Mouse (Mus musculus) adrenal gland, postnatal 14 days (tissue): ENCODE measurements around the gene Otop3. TPM values are rescaled to one million over a fixed set of nuclear protein-coding genes. Genes with fewer than 3 reads are reported as not detected.

Experiments used
- DNase-seq: peaks from one replicate; pipeline ENCODE4 v3.0.0; 2021; ENCODE audit warnings: mixed read lengths
- total RNA-seq: library from RNA; stranded (reverse); gene quantifications from 2 replicates; pipeline ENCODE4 v1.2.3, GENCODE M21; 2021

Gene Otop3
- total RNA-seq, 1 experiment from 2014 or later = not detected

DNA sequence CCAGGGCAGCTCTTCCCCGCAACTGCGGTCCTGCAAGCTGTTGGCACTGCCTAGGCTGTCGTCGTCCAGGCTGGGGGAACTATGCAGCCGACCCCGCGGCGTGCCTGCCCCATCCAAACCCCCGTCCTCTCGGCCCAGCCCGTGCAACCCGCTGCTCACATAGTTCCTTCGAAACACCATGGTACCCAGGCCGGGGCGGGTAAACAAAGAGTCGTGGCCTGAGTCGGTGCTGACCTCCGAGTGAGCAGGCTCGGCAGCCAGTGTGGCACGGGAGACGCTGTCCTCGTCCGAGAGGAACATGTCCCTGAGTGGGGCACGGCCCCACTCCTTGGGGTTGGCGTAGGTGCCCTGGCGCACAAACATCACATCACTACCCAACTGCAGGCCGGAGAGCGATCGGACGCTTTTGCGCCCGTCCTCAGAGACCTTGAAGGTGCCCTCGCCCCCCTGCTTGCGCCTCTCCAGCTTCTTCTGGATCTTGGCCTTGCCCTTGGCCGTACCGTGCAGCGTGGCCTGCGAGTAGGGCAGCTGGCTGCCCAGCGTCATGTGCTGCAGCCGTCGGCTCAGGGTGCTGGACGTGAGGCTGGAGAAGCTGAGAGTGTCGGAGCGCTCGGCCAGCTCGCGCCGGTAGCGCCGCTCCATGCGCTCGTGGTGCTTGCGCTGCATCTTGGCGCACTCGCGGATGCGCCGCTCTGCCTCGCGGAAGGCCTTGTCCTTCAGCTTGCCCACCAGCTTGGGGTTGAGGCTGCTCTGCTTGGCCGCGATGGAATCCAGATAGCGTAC is 16.1 kb upstream of the Otop3 start:
- DNase-seq = peak; percentile 51

DNA sequence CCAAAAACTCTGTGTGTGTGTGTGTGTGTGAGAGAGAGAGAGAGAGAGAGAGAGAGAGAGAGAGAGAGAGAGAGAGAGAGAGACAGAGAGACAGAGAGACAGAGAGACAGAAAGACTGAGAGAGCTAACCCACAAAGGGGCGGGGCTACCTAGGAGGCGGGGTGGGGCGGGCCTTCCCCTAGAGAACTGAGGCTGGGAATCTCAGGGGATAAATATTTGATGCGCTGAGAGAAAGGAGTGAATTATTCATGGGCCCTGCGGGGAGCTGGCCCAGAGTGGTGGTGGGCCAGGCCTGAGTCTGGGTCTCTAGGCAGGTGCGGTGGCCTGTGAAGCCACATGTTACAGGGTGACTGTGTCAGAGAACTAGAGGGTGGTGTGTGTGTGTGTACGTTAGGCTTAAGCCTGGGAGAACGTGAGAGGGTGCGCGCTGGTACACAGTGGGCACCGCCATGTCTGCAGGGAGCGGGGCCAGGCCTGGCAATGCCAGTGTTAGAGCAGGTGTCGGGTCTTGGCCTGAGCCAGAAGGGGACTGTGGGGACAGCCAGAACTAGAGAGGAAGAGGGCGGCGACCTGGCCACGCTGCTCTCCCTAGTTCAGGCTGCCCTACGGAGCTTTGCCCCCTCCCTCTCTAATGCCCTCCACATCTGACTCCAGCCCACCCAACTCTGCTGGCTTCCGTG is 14.7 kb upstream of the Otop3 start:
- no peak for DNase-seq

DNA sequence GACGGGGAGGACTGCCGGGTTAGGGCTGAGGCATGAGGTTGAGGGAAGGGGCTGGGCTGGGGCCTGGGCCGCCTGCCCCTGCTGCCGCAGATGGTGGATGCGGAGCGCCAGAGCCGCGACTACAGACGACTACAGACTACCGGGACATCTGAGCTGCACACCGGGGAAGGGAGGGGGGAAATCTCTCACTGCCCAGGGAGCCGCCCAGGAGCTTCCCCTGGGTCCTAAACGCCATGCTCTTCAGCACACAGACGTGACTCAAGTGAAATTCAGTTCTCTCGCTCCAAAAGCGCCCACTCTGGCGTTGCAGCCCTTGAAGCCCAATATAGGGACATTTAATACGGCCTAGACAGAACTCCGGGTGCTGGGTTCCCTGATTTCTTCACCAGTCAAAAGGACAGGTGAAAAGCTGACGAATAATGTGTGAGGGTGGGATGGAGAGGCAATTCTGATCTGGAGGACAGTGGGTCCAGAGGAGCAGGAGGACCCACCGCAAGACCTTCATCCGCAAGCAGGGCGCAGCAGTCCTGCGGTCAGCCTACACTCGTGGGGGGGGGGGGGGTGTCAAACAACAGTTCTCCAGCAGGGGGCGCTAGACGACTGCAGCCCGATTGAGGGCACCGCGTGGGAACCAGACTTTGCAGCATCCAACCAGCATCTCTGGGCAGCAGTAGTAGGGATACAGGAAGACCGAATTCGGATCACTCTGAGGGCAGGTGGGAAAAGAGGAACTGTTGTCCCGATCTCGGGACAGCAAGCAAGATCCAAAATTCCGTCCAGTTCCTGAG is 12.4 kb upstream of the Otop3 start, which contains the start of gene Ush1g:
TSS of gene Ush1g (minus strand) at position 136 of the 788 bp plus-strand sequence.
- peak; percentile 84 for DNase-seq

DNA sequence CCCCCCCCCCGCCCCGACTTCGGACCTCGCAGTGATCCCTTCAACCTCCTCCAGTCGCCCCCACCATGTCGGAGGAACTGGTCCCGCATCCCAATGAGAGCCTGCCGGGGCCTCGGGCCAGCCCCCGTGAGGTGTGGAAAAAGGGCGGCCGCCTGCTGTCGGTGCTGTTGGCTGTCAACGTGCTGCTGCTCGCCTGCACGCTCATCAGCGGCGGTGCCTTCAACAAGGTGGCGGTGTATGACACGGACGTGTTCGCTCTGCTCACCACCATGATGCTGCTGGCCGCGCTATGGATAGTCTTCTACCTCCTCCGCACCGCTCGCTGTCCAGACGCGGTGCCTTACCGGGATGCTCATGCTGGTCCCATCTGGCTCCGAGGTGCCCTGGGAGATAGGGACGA is 11.2 kb upstream of the Otop3 start:
- DNase-seq = no peak

DNA sequence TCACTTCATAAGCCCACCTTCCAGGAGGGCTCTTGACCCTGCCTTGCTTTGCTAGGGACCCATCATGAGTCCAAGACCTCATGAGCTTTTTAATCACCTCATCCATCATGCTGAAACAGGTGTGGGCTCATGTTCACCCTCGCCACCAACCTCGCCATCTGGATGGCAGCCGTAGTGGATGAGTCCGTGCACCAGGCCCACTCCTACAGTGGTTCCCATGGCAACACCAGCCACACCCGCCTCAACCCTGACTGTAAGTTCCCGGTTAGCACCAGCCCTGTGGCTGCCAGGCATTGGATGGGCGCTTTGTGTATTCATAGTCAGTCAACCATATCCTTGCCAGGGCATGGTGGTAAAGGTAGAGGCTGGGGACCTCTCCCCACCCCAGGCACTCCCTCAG is 7.8 kb upstream of the Otop3 start:
- no peak for DNase-seq

DNA sequence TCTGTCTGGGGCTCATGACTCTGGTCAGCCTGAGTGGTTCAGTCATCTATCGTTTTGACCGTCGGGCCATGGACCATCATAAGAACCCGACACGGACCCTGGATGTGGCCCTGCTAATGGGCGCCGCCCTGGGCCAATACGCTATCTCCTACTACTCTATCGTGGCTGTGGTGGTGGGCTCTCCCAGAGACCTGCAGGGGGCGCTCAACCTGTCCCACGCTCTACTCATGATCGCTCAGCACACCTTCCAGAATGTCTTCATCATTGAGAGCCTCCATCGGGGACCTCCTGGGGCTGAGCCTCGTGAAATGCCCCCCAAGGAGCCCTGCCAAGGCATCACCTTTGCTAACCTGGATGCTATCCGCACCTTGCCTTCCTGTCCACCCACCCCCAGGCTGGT is 5.2 kb upstream of the Otop3 start:
- no peak for DNase-seq

DNA sequence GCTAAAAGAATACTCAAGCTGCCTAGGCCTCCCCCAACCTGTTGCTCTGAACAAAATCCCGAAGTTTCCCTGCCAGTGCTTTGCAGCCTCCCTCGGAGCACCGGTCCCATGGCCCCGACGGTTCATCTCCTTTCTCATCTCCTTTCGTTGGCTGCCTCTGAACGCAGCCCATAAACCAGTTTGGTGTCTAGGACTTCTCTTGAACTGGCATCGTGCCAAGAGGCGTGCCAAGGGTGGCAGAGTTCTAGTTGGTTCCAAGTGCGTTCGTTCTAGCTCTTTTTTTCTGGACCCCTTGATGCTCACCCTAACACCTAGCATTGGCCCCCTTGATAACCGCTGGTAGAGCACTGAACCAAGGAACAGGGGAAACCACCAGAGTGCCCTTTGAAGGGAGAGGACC is 692 bp downstream of the Otop3 start:
- peak; percentile 60 for DNase-seq

DNA sequence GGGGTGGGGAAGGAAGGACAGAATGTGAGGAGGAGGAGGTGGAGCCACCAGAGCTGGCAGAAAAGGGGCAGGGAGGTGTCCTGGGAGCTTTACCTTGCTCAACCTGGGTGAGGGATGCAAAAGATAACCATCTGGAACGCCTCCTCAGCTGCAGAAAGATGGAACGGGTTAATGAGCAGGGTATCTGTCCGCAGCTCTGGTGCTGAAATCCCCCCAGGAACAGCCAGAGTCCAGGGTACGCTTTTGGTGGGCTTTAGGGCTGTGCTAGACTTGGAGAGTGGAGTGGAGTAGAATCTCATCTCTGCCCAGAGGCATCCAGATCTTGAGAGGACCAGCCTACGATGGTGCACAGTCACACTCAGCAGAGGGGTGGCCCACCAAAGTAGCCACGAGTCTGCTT is 1.6 kb downstream of the Otop3 start:
- no peak for DNase-seq

DNA sequence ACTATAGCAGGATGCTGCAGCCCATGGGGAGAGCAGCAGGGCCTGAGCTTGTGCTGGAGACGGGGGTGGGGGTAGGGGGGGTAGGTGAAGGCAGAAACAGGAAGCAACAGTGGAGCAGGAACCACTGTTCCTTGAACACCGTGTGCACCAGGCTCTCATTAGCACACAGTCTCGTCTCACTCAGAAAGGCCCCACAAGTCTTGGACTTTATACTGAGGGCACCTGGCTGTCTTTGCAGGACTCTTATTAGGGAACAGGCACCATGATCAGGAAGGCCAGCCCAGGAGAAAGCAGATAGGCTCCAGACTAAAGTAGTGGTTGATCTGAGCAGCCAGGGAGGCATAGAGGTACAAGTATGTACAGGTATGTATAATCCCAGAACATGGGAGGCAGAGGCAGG is 2.8 kb downstream of the Otop3 start:
- DNase-seq = no peak

DNA sequence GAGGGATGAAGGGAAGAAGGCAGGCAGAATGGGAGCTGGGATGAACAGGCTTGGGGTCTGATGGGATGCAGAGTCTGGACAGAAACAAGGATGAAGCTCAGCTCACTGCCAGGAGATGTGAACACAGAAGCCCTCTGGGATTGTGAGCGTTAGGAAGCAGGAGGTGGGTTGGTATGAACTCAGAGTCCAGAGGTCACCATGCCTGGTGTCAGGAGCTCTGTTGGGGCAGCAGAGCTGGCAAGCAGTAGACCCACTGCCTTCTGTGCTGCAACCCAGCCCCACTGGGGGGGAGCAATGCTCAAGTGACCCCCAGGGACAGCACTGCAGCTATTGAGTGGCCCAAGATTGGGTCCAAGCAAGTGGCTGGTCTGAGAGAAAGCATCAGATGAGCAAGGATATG is 3.3 kb downstream of the Otop3 start:
- DNase-seq = no peak

DNA sequence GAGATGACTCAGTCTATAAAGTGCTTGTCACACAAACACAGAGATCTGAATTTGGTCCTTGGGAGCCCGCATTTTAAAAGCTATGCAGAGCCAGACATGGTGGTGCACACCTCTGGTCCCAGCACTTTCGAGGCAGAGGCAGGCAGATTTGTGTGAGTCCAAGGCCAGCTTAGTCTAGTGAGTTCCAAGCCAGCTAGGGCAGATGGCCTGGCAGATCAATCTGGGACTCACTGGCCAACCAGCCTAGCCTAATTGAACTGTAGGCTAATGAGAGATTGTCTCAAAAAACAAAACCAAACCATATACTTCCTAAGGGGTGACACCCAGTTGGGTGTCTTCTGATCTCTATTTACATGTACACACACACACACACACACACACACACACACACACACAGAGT is 6.7 kb downstream of the Otop3 start:
- DNase-seq = no peak

DNA sequence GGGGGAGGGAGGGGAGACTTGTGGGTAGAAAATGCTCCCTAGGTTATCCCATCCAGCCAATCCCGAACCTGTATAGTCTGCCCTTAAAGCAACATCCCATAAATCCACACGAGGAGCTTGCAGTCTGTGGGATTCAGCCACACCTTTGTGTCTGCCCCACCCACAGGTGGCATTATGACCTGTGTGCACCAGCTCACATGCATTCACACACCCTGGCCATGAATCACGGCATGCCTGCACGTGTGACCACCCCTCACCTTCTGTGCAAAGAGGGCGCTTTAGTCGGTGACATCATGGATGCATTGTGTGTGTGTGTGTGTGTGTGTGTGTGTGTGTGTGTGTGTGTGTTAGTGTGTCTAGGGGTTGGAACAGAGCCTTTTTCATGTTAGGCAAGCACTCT is 7.3 kb downstream of the Otop3 start:
- no peak for DNase-seq

DNA sequence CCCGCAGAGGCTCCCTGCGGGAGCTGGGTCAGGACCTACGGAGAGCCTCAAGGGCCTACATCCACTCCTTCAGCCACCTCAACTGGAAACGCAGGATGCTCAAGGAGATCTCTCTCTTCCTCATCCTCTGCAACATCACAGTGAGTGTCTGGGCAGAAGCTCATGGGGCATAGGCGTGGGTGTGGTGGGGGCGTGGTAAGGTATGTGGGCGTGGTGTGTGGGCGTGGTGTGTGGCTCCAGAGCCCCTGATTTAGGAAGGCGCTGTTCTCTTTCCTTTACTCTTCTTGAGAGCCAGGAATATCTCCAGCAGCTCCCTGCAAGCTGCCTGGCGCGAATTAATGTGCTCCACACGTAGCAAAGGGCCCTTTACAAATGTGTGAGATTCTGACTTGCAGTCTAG is 10.4 kb downstream of the Otop3 start:
- DNase-seq = no peak

DNA sequence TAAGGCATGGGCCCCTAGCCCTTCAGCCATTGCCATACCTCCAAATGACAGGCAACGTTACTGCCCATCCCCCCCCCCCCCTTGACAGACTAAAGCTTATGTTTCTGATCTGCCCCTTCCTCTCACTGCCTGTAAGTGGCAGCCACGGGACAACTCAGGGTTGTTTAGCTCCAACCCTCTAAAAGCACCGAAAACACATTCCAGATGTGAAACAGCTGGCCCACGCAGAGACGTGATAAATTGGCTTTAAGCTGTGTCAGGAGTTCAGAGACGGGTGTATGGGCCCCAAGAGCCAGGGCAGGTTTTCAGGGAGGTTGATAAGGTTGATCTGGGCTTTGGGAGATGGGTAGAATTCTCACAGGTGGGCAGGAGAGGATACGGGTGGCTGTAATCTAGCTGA is 11.0 kb downstream of the Otop3 start:
- DNase-seq = no peak

DNA sequence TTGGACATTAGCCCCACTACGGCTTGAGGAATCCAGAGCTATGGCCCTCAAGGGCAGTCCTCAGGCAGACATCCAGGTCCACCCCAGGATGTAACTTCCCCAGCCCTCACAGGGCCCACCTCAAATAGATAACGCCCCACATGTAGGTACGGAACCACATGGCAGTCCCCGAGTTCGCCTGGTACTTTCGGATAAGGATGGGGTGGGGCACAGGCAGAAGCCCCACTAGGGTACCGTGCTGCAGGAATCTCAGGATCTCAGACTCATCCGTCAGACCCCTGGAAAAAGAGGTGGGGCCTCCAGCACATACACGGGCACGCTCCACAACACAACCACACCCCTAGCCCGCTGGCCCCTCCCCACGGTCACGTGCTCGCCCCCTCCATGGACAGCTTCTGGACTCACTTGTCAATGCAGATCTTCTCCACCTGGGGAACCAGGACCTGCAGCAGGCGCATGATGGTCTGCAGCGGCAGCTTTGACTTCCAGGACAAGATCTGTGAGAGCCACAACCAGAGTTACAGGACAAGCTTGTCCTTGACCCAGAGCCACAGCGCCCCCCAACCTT is 14.2 kb downstream of the Otop3 start:
- DNase-seq = no peak

DNA sequence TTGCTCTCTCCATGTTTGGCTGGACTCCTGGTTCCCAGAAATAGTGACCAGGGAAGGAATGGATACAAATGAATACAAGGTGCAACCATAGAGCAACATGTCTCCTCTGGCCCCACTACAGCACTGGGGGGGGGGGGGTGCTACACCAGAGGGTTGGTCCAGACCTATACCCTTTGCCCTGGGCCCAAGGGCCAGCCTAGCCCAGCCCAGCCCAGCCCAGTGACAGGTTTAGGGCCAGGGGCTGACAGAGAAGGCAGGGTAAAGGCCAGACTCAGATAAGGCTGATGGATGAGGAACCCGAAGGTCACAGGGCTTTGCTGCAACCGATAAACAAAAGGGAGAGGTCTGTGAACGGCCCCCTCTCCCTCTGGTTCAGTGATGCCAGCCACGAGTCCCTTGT is 15.4 kb downstream of the Otop3 start:
- no peak for DNase-seq

DNA sequence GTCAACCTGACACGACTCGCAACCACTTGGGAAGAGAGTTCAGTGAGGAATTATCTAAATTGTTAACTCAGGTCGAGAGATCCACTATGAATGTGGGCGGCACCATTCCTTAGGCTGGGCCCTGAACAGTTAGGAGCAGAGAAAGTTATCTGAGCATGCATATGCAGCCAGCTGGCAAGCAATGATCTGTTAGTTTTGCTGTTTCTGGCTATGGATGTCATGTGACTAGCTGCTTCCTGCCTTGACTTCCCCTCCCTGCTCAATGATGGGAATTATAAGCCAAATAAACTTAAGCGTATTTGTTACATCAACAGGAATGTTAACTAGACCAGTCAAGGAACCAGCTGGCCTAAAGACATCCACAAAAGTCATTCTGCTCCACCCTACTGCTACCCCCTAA is 18.8 kb downstream of the Otop3 start:
- DNase-seq = no peak

DNA sequence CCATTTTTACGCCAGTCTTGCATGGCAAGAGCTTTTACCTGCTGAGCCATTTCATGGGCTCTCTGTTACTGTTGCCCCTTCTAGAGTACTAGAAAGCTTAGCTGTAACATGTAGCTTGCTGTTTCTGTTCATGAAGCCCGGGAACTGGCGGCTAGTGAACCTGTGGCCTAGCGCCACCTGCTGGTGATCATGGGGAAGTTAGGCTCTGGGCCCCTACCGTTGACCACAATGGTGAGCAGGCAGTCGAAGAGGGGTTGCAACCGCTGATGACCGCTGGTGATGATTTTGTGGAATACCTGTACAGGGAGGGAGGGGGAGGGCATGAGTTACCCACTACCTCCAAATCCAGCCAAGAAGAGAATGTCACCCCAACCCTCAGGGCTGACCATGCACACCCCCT is 19.7 kb downstream of the Otop3 start:
- peak; percentile 83 for DNase-seq

DNA sequence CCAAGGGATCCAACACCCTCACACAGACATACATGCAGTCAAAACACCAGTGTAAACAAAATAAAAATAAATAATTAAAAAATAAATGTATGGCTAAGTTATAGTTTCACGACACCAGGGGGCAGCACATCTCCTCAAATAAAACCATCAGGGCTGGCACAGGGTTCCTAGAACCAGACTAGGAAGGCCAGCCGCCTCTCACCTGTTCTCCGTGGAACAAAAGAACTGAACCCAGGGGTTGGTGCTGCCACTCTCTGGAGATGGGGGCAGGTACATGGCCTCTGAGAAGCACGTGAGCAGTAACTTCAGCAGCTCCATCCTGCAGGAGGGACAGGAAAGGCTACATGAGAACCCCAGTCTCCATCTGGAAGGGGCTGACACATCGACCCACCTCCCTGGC is 23.9 kb downstream of the Otop3 start:
- DNase-seq = peak; percentile 83

DNA sequence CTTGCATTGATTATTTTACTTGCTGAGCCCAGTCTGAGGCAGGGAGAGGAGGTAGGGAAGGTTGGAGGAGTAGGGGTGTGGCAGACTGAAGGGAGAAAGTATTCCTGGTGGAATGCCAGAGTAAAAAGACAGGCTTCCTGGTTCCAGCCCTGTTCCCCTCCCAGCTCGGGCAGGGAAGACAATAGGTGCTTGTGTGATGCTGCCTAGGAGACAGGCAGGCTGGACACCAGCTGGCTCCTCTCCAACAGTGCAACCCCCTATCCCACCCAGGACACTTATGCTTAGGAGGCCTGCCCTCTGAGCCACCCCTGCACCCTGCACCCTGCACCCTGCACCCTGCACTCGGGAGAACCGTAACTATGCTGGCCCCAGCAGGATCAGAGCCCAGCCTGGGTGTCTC is 24.8 kb downstream of the Otop3 start:
- DNase-seq = no peak

DNA sequence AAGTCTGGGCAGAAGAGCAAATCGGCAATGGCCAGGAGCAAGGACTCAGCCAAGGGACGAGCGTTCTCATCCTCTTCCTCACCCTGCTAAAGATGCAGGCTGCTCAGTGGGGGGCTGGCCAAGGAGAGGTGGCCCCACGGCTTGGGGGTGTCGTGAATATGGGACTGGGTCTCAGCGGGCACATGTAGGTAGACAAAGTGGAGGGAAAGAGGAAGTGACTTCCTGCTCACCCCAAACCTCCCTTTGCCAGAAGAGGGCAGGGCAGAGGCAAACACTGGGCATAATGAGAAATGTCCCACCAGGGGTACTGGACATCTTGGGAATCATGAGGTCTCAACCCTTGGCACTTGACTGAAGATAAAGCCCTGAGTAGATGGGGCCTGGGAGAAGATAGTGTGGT is 25.2 kb downstream of the Otop3 start:
- DNase-seq = no peak

DNA sequence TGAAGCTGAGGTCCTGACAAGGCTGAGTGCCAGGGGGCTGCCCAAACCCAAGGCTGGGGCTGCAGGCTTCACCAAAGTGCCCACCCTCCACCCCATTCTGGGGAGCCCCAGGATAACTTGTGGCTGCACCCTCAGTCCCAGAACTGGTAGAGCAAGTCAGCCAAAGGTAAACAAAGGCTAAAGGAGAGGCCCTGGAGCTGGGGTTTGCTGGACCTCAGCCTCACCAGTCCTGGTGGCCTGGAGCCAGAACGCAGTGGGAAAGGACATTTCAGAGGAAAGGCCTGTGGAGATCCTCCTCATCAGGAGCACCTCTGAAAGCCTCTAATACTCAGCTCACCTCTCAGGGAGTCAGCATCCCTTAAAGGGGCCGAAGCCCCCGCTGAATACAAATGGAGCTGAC is 29.6 kb downstream of the Otop3 start:
- no peak for DNase-seq
